Mouse (Mus musculus) testis, adult 2 months (tissue): ENCODE data around the gene Uevld. TPM values are rescaled to one million over a fixed set of nuclear protein-coding genes. Genes with fewer than 3 reads are reported as not detected.
"Not testable (repeated sequence)": the region's sequence is repeated elsewhere in the genome, so short reads cannot be mapped to it uniquely, and the experiment has no call there.

Source experiments
- H3K27ac ChIP-seq: fragments of 200-500 bp; 2 replicates; pipeline ENCODE4 v1.5.1; 2012; ENCODE audit warnings: low read depth, low read length; ENCODE audit not compliant: control insufficient read depth, insufficient read depth
- H3K27me3 ChIP-seq: fragments of 200-500 bp; 2 replicates; pipeline ENCODE4 v1.6.1; 2012; ENCODE audit warnings: mild to moderate bottlenecking, low read length, moderate library complexity; ENCODE audit not compliant: control insufficient read depth, insufficient read depth
- H3K36me3 ChIP-seq: fragments of 200-500 bp; 2 replicates; pipeline ENCODE4 v1.6.1; 2012; ENCODE audit warnings: mild to moderate bottlenecking, low read length; ENCODE audit not compliant: control insufficient read depth, insufficient read depth
- H3K4me1 ChIP-seq: fragments of 200-500 bp; 2 replicates; pipeline ENCODE4 v1.6.1; 2012; ENCODE audit warnings: low read length; ENCODE audit not compliant: control insufficient read depth, insufficient read depth
- H3K4me3 ChIP-seq: fragments of 200-500 bp; 2 replicates; pipeline ENCODE4 v1.5.1; 2012; ENCODE audit warnings: low read depth, mild to moderate bottlenecking, low read length, moderate library complexity, mixed read lengths; ENCODE audit not compliant: control insufficient read depth
- CTCF ChIP-seq: fragments of 200-500 bp; IDR thresholded peaks from 2 replicates; pipeline ENCODE4 v1.5.1; 2012; ENCODE audit warnings: low read depth, mild to moderate bottlenecking, inconsistent platforms, low read length, moderate library complexity; ENCODE audit not compliant: control insufficient read depth, insufficient read depth, insufficient replicate concordance
- POLR2A ChIP-seq: fragments of 200-500 bp; IDR thresholded peaks from 2 replicates; pipeline ENCODE4 v1.6.1; 2012; ENCODE audit warnings: low read depth, mild to moderate bottlenecking, inconsistent platforms, low read length, moderate library complexity; ENCODE audit not compliant: control insufficient read depth
- polyA plus RNA-seq: library from polyadenylated mRNA; depleted of rRNA; stranded (reverse); fragments of >200 nt; gene quantifications from 2 replicates; pipeline ENCODE4 v1.2.3, GENCODE M21; 2012; rRNA removed

Gene Uevld
- polyA plus RNA-seq, 1 experiment, result 2.9 TPM

GRCm38 (mm10) chr7:46883304-46883703, 75.0 kb downstream of the Uevld start:
- Histone ChIP-seq H3K27ac (no peak overlapping the region), H3K27me3 (no peaks in the 10 kb centered on the region), H3K4me3 (no peak overlapping the region), H3K4me1 (no peaks in the 10 kb centered on the region), H3K36me3 (0 out of 2 replicates have a peak, but pooled peaks cover under 1% of the 10 kb centered on the region)
- TF ChIP-seq CTCF (no peak), POLR2A (no peak)

GRCm38 (mm10) chr7:46881941-46882340, 76.4 kb downstream of the Uevld start:
- H3K4me1 ChIP-seq, H3K4me3 ChIP-seq, H3K36me3 ChIP-seq, H3K27ac ChIP-seq, H3K27me3 ChIP-seq: not testable (repeated sequence)

GRCm38 (mm10) chr7:46880992-46881391, 77.3 kb downstream of the Uevld start:
- no peak for TF ChIP-seq POLR2A
- TF ChIP-seq CTCF, result no peak
- Histone ChIP-seq H3K27ac (no peak overlapping the region), H3K4me1 (no peaks in the 10 kb centered on the region), H3K27me3 (no peaks in the 10 kb centered on the region), H3K4me3 (no peak overlapping the region), H3K36me3 (no peaks in the 10 kb centered on the region)

GRCm38 (mm10) chr7:46879851-46880250, 78.5 kb downstream of the Uevld start:
- H3K27me3 ChIP-seq, result no peaks in the 10 kb centered on the region
- H3K36me3 ChIP-seq, result no peaks in the 10 kb centered on the region
- H3K4me1 ChIP-seq, result no peaks in the 10 kb centered on the region
- no peak overlapping the region for H3K27ac ChIP-seq
- TF ChIP-seq CTCF, result no peak
- no peak for TF ChIP-seq POLR2A
- no peak overlapping the region for H3K4me3 ChIP-seq

DNA sequence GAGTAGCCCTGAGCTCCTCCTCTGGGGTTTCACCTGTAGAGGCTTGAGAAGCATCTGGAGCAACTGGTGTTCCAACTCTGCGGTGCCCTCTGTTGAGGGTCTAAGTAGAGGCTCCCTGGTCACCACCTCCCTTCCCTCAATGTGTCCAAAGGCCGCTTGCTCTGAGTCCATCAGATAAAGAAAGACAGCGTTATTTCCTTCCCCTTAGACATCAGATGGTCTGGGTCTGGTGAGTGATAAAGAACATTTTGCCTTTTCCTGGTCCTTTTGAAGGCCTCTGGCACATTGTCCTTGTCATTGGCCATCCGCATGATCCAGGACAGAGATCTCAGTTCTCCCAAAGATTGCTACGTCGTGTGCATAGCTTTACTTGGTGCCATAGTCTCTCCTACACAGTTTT, 81.1 kb downstream of the Uevld start:
- H3K27me3 ChIP-seq, result no peaks in the 10 kb centered on the region
- no peak overlapping the region for H3K27ac ChIP-seq
- H3K4me1 ChIP-seq, result no peaks in the 10 kb centered on the region
- no peak for TF ChIP-seq POLR2A
- TF ChIP-seq CTCF, result no peak
- no peak overlapping the region for H3K4me3 ChIP-seq
- H3K36me3 ChIP-seq, result no peaks in the 10 kb centered on the region

DNA sequence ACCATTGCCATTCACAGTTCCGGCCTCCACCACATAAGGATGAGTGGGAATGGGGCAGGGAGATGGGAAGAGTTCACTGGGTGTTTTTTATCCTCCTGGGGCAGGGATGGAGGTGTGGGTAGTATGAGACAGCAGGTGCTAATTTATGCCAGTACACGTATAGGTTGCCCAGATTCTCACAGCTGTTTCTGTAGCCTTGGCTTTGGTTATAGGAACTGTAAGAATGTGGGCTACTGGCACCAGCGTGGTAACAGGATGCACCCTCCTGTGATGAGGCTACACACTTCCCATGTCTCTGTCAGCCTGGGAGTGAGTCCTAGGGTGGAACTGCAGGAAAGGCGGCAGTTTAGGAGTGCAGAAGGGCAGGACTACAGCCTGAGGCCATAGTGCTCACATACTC, 81.5 kb downstream of the Uevld start:
- Histone ChIP-seq H3K27me3 (no peaks in the 10 kb centered on the region), H3K36me3 (no peaks in the 10 kb centered on the region), H3K27ac (no peak overlapping the region), H3K4me3 (no peak overlapping the region), H3K4me1 (no peaks in the 10 kb centered on the region)
- no peak for TF ChIP-seq POLR2A
- TF ChIP-seq CTCF, result no peak

Other genes starting within 250 kb of the Uevld start
- 8.7 and 9.5 TPM in 2 replicates for gene Saal1, start 247.8 kb downstream of the Uevld start, polyA plus RNA-seq
- not detected in 2 replicates for gene Saa3, start 242.8 kb downstream of the Uevld start, polyA plus RNA-seq
- 0.06 and 0.09 TPM in 2 replicates for gene Saa4, start 225.9 kb downstream of the Uevld start, polyA plus RNA-seq
- gene Saa1, start 215.5 kb downstream of the Uevld start, polyA plus RNA-seq, result 1.2 and 1.8 TPM in 2 replicates
- gene Saa2, start 206.7 kb downstream of the Uevld start, polyA plus RNA-seq, result not detected in 2 replicates
- gene Hps5, start 162.5 kb downstream of the Uevld start, polyA plus RNA-seq, result 13.1 and 16.5 TPM in 2 replicates
- gene Gtf2h1, start 162.4 kb downstream of the Uevld start, polyA plus RNA-seq, result 32.3 and 32.7 TPM in 2 replicates
- 979 and 1,018 TPM in 2 replicates for gene Ldha, start 117.1 kb downstream of the Uevld start, polyA plus RNA-seq
- gene Ldhc, start 97.3 kb downstream of the Uevld start, polyA plus RNA-seq, result 2,921 and 3,733 TPM in 2 replicates
- gene Tsg101, start 38.6 kb downstream of the Uevld start, polyA plus RNA-seq, result 38.3 and 45.7 TPM in 2 replicates
- 1,349 and 1,518 TPM in 2 replicates for gene Gm9999, start 25.1 kb upstream of the Uevld start, polyA plus RNA-seq
- 3.3 and 3.4 TPM in 2 replicates for gene Spty2d1, start 49.9 kb upstream of the Uevld start, polyA plus RNA-seq
- 37.3 and 42.8 TPM in 2 replicates for gene Tmem86a, start 92.1 kb upstream of the Uevld start, polyA plus RNA-seq
- gene Ptpn5, start 175.2 kb upstream of the Uevld start, polyA plus RNA-seq, result 0.06 and 0.23 TPM in 2 replicates
- gene Mrgpra6, start 246.4 kb upstream of the Uevld start, polyA plus RNA-seq, result not detected in 2 replicates